Mouse (Mus musculus) liver, embryonic 14.5 days (tissue): ENCODE results near the gene Riok1. TPM values are rescaled to one million over a fixed set of nuclear protein-coding genes. Genes with fewer than 3 reads are reported as not detected.
A peak's percentile ranks its signal among the peaks of the same experiment; 100 is the strongest.

Source experiments
- ATAC-seq: fragments of 200-750 bp; cut with Nextera tagmentation; 2 replicates; pipeline ENCODE4 v1.8.0; 2017; ENCODE audit warnings: moderate number of reproducible peaks, mild to moderate bottlenecking, moderate library complexity; ENCODE audit not compliant: insufficient read depth
- DNase-seq, 3 experiments: peaks; one replicate each; pipeline ENCODE4 v3.0.0-alpha.2; 2012 to 2013; ENCODE audit warnings: low read depth in 3 of 3, low spot score in 3 of 3
- H3K27ac ChIP-seq: fragments of 300-500 bp; sonication (generic); 2 replicates; pipeline ENCODE4 v1.5.1; 2014; ENCODE audit warnings: moderate library complexity, mild to moderate bottlenecking, control low read depth, inconsistent platforms
- H3K27me3 ChIP-seq: fragments of 300-500 bp; sonication (generic); 2 replicates; pipeline ENCODE4 v1.6.1; 2014; ENCODE audit warnings: mild to moderate bottlenecking, low read length, moderate library complexity; ENCODE audit not compliant: control insufficient read depth, insufficient read depth
- H3K36me3 ChIP-seq: fragments of 300-500 bp; sonication (generic); replicated peaks from 2 replicates; pipeline ENCODE4 v1.6.1; 2014; ENCODE audit warnings: low read depth; ENCODE audit not compliant: control insufficient read depth, insufficient read depth
- H3K4me1 ChIP-seq, 2 experiments: fragments of 200-500 bp in 1 of 2; fragments of 300-500 bp in 1 of 2; sonication (generic) in 1 of 2; replicated peaks; 2 replicates each; pipeline ENCODE4 v1.6.1; 2012 to 2014; ENCODE audit warnings: antibody characterized with exemption in 1 of 2, inconsistent platforms in 1 of 2, low read length in 1 of 2; ENCODE audit not compliant: control insufficient read depth in 2 of 2, insufficient read depth in 2 of 2
- H3K4me2 ChIP-seq: fragments of 300-500 bp; sonication (generic); 2 replicates; pipeline ENCODE4 v1.6.1; 2014; ENCODE audit warnings: low read depth, mild to moderate bottlenecking, control low read depth, moderate library complexity
- H3K4me3 ChIP-seq, 2 experiments: fragments of 200-500 bp in 1 of 2; fragments of 300-500 bp in 1 of 2; sonication (generic) in 1 of 2; 2 replicates each; pipeline ENCODE4 v1.5.1; 2012 to 2014; ENCODE audit warnings: low read depth in 2 of 2, low read length in 2 of 2, mild to moderate bottlenecking in 2 of 2, control low read depth in 1 of 2, inconsistent platforms in 1 of 2, moderate library complexity in 1 of 2; ENCODE audit not compliant: insufficient read depth in 1 of 2
- H3K9ac ChIP-seq: fragments of 300-500 bp; sonication (generic); replicated peaks from 2 replicates; pipeline ENCODE4 v1.6.1; 2014; ENCODE audit warnings: mild to moderate bottlenecking, control low read depth, moderate library complexity
- H3K9me3 ChIP-seq: fragments of 300-500 bp; sonication (generic); 2 replicates; pipeline ENCODE4 v1.6.1; 2016; ENCODE audit warnings: low read length, mixed read lengths; ENCODE audit not compliant: control insufficient read depth
- CTCF ChIP-seq: IDR thresholded peaks from 2 replicates; pipeline ENCODE4 v1.5.1; 2016; ENCODE audit warnings: antibody characterized with exemption, low read depth, control low read depth
- EP300 ChIP-seq: IDR thresholded peaks from 2 replicates; pipeline ENCODE4 v1.6.1; 2016; ENCODE audit warnings: antibody characterized with exemption, low read depth
- WGBS: fragments of 180-500 bp; shearing (Covaris S2); extraction: QIAGEN DNeasy Blood & Tissue Kit; methylation state at CpG from one replicate; pipeline ENCODE4 v1.1.7; 2014; ENCODE audit not compliant: insufficient replicate concordance; 5-methylcytosine and 5-hydroxymethylcytosine counted together
- polyA plus RNA-seq, 2 experiments: library from polyadenylated mRNA; depleted of rRNA in 1 of 2; stranded (reverse) in 1 of 2; unstranded in 1 of 2; fragments of >200 nt; fragmentation: Nextera tagmentation in 1 of 2; extraction: Ambion mirVana in 1 of 2; gene quantifications; 2 replicates each; pipeline versions ENCODE4 v1.2.1 to v1.2.3; 2012 to 2014

Gene Riok1
- polyA plus RNA-seq, 2 experiments = 13.0 to 17.5 TPM

GRCm38 (mm10) chr13:38074404-38074803 lies 37.6 kb downstream of the Riok1 start:
- no peaks in the 10 kb centered on the region for H3K9me3 ChIP-seq
- H3K4me3 ChIP-seq = no peak overlapping the region
- H3K27me3 ChIP-seq = no peaks in the 10 kb centered on the region
- no peak for TF ChIP-seq EP300
- no peak for TF ChIP-seq CTCF
- H3K4me2 ChIP-seq = peak overlapping the region; percentile 11; the same call in 1 of the 2 replicates
- WGBS = 10% methylated on average over 5 of the region's 5 CpGs
- DNase-seq = no peak
- peak; percentile 29 for ATAC-seq
- H3K4me1 ChIP-seq = peaks cover 0 to 14% of the 10 kb centered on the region in 2 experiments; a peak in 3 of 4 replicates
- H3K9ac ChIP-seq = no peak overlapping the region
- H3K36me3 ChIP-seq = no peaks in the 10 kb centered on the region
- no peak overlapping the region for H3K27ac ChIP-seq

- Histone ChIP-seq H3K4me2 (no peak overlapping the region), H3K36me3 (no peaks in the 10 kb centered on the region), H3K9ac (no peak overlapping the region), H3K4me1 (peaks cover 0 to 14% of the 10 kb centered on the region in 2 experiments; a peak in 3 of 4 replicates), H3K4me3 (no peak overlapping the region), H3K27me3 (no peaks in the 10 kb centered on the region), H3K9me3 (no peaks in the 10 kb centered on the region), H3K27ac (no peak overlapping the region)
- no peak for ATAC-seq
- TF ChIP-seq CTCF (no peak), EP300 (no peak)
- DNase-seq = no peak
- WGBS = 18% methylated on average over 11 of the region's 11 CpGs
Observed at GRCm38 (mm10) chr13:38077113-38077512, 40.3 kb downstream of the Riok1 start.

DNA sequence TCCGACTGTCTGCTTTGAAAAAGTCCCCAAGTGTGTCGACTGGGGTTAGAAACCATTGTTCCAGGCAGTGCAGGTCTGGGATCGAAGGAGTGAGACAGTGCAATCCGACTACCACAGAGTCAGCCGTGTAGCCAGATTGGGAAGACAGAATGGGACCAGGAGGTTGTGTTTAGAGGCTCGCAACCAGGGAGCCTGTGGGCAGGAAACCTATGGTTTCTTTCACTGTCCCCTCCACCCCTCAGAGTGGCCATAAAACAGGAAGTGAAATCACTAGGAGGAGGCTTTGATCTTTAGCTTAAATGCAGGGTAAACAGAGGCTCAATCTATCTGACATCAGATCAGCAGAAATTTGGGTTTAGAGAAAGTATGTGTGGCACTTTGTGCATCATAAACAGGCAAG lies 42.0 kb downstream of the Riok1 start:
- peaks cover 0 to 9% of the 10 kb centered on the region in 2 experiments; a peak in 3 of 4 replicates for H3K4me1 ChIP-seq
- DNase-seq = no peak
- H3K36me3 ChIP-seq = no peaks in the 10 kb centered on the region
- TF ChIP-seq EP300 (no peak), CTCF (no peak)
- no peak overlapping the region for H3K4me3 ChIP-seq
- H3K4me2 ChIP-seq = no peak overlapping the region
- no peak overlapping the region for H3K9ac ChIP-seq
- H3K9me3 ChIP-seq = no peaks in the 10 kb centered on the region
- no peak overlapping the region for H3K27ac ChIP-seq
- WGBS = 17% methylated on average over 6 of the region's 6 CpGs
- no peak for ATAC-seq
- no peaks in the 10 kb centered on the region for H3K27me3 ChIP-seq

DNA sequence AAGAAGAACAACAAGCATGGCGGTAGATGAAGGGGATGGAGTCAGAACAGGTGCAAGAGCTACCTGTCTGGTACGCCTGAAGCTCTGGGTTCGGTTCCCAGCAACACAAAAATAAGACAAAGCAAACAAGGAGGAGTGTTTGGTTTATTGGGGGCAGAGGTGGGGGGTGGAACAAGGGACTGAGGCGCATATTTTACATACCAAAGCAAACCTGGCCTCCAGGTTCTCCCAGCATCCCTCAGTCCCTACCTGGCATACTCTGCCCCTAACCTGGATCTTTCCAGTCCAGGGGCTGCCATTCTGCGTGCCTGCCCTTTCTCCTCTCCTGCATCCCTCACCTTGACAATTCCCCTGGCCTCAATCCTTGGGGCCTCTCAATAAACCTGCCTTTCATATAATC lies 42.6 kb downstream of the Riok1 start:
- WGBS = 58% methylated on average over 5 of the region's 5 CpGs
- H3K4me2 ChIP-seq = no peak overlapping the region
- H3K4me1 ChIP-seq = peaks cover 0 to 3% of the 10 kb centered on the region in 2 experiments; a peak in 3 of 4 replicates
- DNase-seq (no peak), ATAC-seq (no peak)
- no peak overlapping the region for H3K9ac ChIP-seq
- no peaks in the 10 kb centered on the region for H3K9me3 ChIP-seq
- no peaks in the 10 kb centered on the region for H3K27me3 ChIP-seq
- H3K36me3 ChIP-seq = no peaks in the 10 kb centered on the region
- no peak for TF ChIP-seq CTCF
- no peak for TF ChIP-seq EP300
- no peak overlapping the region for H3K27ac ChIP-seq
- no peak overlapping the region for H3K4me3 ChIP-seq

DNA sequence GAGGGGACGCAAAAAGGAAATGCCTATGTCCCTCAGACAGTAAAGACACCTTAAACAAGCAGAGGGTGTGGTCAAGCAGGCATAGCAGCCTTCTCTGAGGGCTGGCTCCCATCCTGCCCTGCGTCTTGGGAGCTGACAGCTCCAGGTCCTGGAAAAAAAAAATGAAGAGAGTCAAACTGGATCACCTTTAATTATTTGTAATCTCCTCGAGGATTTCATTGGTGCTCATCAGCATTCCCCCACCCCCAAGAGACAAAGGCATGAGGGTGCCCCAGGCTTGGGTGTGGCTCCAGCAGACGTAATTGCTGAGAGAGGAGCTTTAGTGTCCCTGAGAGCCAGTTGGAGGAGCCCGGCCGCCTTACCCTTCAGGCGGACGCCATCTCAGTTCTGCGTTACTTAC lies 43.2 kb downstream of the Riok1 start:
- no peaks in the 10 kb centered on the region for H3K4me1 ChIP-seq
- 45% methylated on average over 9 of the region's 9 CpGs for WGBS
- H3K36me3 ChIP-seq = no peaks in the 10 kb centered on the region
- no peak for DNase-seq
- ATAC-seq = no peak
- H3K9ac ChIP-seq = no peak overlapping the region
- H3K4me2 ChIP-seq = no peak overlapping the region
- TF ChIP-seq CTCF = no peak
- TF ChIP-seq EP300 = no peak
- H3K9me3 ChIP-seq = no peaks in the 10 kb centered on the region
- no peak overlapping the region for H3K27ac ChIP-seq
- no peak overlapping the region for H3K4me3 ChIP-seq
- H3K27me3 ChIP-seq = no peaks in the 10 kb centered on the region
